Mouse (Mus musculus): ENCODE data around the gene Lzic. TPM values are rescaled to one million over a fixed set of nuclear protein-coding genes. Genes with fewer than 3 reads are reported as not detected.

Lzic gene
- 10 to 100 TPM; 27.4 to 28.8 TPM for total RNA-seq (2023)

DNA sequence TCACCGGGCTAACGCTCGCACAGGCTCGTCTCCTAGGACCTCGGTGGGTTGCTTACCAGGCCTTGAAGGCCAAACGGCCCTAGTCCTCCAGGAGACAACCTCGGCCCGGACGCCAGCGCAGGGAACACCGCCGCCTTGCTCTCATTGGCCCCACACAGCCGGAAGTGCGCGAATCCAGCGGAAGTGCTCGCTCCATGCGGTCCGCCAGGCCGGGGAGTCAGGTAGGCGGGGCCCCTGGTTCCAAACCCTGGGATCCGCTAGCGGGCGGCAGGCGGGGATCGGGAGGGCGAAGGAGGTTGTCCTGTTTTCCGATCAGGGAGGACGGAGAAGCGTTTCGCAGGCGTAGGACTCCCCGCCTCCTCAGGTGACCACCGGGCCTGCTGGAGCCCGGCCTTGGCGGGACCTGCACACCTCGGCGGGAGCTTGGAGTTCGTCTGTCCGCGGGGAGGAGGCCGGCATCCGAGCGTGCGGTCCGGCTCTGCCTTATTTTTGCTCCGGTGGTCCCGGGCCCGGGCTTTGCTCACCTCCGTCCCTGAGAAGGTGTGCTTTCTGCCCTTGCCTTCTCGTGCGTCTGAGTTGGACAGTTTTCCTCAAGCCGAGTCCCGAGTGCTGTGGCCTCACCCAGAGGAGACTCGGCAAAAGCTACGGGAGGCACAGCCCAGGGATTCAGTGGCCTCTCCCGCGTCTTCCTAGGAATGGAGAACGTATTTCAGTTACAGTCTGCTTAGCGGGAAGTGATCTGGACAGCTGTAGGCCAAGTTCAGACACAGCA lies at the start of gene Lzic, which contains the start of gene Nmnat1:
Lzic (plus strand) TSS at position 177 of the 772 bp plus-strand sequence.
Nmnat1 (minus strand) TSS at position 150 of the 772 bp plus-strand sequence.

GRCm38 (mm10) chr4:149454879-149455278 lies 30.1 kb upstream of the Lzic start, which contains the start of gene Rbp7:
Gene Rbp7 (minus strand): TSS chr4:149454978.

DNA sequence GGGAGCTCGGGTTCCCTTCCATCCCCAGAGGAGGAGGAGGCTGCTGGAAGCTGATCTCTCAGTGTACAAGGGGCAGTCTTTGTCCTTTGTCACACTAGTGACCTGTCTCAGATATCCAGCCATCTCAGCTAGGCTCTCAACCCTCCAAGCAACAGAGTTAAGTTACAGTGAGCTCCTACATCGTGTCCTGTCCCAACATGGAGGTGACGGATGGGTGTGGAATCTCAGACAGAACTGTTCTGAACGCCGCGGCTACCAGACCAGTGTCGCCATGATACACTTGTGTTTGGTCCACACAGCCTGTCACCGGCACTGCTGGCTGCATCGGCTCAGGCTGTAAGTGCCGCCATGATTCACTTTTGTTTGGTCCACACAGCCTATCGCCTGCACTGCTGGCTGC lies 8.0 kb upstream of the Lzic start, which contains the start of gene Tmem274:
Tmem274 (plus strand) TSS at position 301 of the 400 bp plus-strand sequence.

GRCm38 (mm10) chr4:149517868-149518340 lies 32.9 kb downstream of the Lzic start, which contains the start of gene Ctnnbip1:
Gene Ctnnbip1 (plus strand): TSS chr4:149518236.

Other genes starting within 250 kb of the Lzic start
- 10 to 100 TPM; 14.4 to 16.4 TPM for gene Kif1b, start 177.5 kb upstream of the Lzic start, total RNA-seq (2023)
- 10 to 100 TPM; 62.0 to 85.0 TPM for gene Ube4b, start 58.5 kb upstream of the Lzic start, total RNA-seq (2023)
- not detected for gene Rbp7, start 30.3 kb upstream of the Lzic start, total RNA-seq (2023)
- gene Tmem274, start 7.9 kb upstream of the Lzic start, total RNA-seq (2023): not detected
- 1 to 10 TPM; 8.0 to 8.6 TPM for gene Nmnat1, start within 50 bp of the Lzic start, total RNA-seq (2023)
- gene Ctnnbip1, start 33.0 kb downstream of the Lzic start, total RNA-seq (2023): 1 to 10 TPM; 1.4 to 4.2 TPM
- 1 to 10 TPM; 3.3 to 3.7 TPM for gene Clstn1, start 101.2 kb downstream of the Lzic start, total RNA-seq (2023)
- 100 to 1,000 TPM; 240 to 263 TPM for gene Pik3cd, start 217.3 kb downstream of the Lzic start, total RNA-seq (2023)